Mouse (Mus musculus): Measurements from ENCODE around the gene Raet1e. TPM values are rescaled to one million over a fixed set of nuclear protein-coding genes. Genes with fewer than 3 reads are reported as not detected.
"Not testable (repeated sequence)": the region's sequence is repeated elsewhere in the genome, so short reads cannot be mapped to it uniquely, and the experiment has no call there.

The Raet1e gene
- polyA plus RNA-seq, 1 experiment from 2014 or later, result 8.3 TPM

GRCm38 (mm10) chr10:22301641-22302040, 143.3 kb downstream of the Raet1e start:
- H3K27me3 ChIP-seq (replicated peaks), result no peaks in the 10 kb centered on the region
- H3K9me3 ChIP-seq, result no peaks in the 10 kb centered on the region
- no peak overlapping the region for H3K4me3 ChIP-seq (replicated peaks)
- no peak for ATAC-seq (ENCODE audit: insufficient read depth, low FRiP score, low read depth)
- no peak overlapping the region for H3K4me2 ChIP-seq
- H3K9ac ChIP-seq, result no peak overlapping the region
- no peaks in the 10 kb centered on the region for H3K4me1 ChIP-seq
- 86% methylated on average over 1 of the region's 1 CpGs for WGBS
- H3K27ac ChIP-seq, result no peak overlapping the region
- H3K36me3 ChIP-seq, result no peaks in the 10 kb centered on the region

GRCm38 (mm10) chr10:22302344-22303057, 144.1 kb downstream of the Raet1e start:
- ATAC-seq (ENCODE audit: insufficient read depth, low FRiP score, low read depth), result no peak
- H3K9ac ChIP-seq, result no peak overlapping the region
- WGBS, result 65% methylated on average over 5 of the region's 5 CpGs
- no peaks in the 10 kb centered on the region for H3K36me3 ChIP-seq
- no peak overlapping the region for H3K27ac ChIP-seq
- H3K27me3 ChIP-seq (replicated peaks), result no peaks in the 10 kb centered on the region
- no peak overlapping the region for H3K4me2 ChIP-seq
- H3K4me3 ChIP-seq (replicated peaks), result no peak overlapping the region
- H3K9me3 ChIP-seq, result no peaks in the 10 kb centered on the region
- H3K4me1 ChIP-seq, result no peaks in the 10 kb centered on the region

GRCm38 (mm10) chr10:22303736-22304135, 145.4 kb downstream of the Raet1e start:
- Histone ChIP-seq H3K36me3 (no peaks in the 10 kb centered on the region), H3K9ac (no peak overlapping the region), H3K4me3 (replicated peaks) (no peak overlapping the region), H3K27ac (no peak overlapping the region), H3K27me3 (replicated peaks) (no peaks in the 10 kb centered on the region), H3K9me3 (no peaks in the 10 kb centered on the region), H3K4me1 (no peaks in the 10 kb centered on the region), H3K4me2 (no peak overlapping the region)
- no peak for ATAC-seq (ENCODE audit: insufficient read depth, low FRiP score, low read depth)
- 86% methylated on average over 6 of the region's 6 CpGs for WGBS

- WGBS, result 83% methylated on average over 4 of the region's 4 CpGs
- no peak overlapping the region for H3K27ac ChIP-seq
- H3K4me3 ChIP-seq (replicated peaks), result no peak overlapping the region
- no peaks in the 10 kb centered on the region for H3K36me3 ChIP-seq
- no peaks in the 10 kb centered on the region for H3K27me3 ChIP-seq (replicated peaks)
- no peak overlapping the region for H3K9ac ChIP-seq
- H3K9me3 ChIP-seq, result no peaks in the 10 kb centered on the region
- no peak for ATAC-seq (ENCODE audit: insufficient read depth, low FRiP score, low read depth)
- no peak overlapping the region for H3K4me2 ChIP-seq
- H3K4me1 ChIP-seq, result no peaks in the 10 kb centered on the region
Observed at GRCm38 (mm10) chr10:22305801-22306200, 147.4 kb downstream of the Raet1e start.

GRCm38 (mm10) chr10:22306452-22306851, 148.1 kb downstream of the Raet1e start:
- no peak overlapping the region for H3K9ac ChIP-seq
- H3K9me3 ChIP-seq, result no peaks in the 10 kb centered on the region
- WGBS, result 46% methylated on average over 4 of the region's 4 CpGs
- ATAC-seq (ENCODE audit: insufficient read depth, low FRiP score, low read depth), result no peak
- no peak overlapping the region for H3K4me3 ChIP-seq (replicated peaks)
- H3K27me3 ChIP-seq (replicated peaks), result no peaks in the 10 kb centered on the region
- H3K4me2 ChIP-seq, result no peak overlapping the region
- H3K4me1 ChIP-seq, result no peaks in the 10 kb centered on the region
- no peak overlapping the region for H3K27ac ChIP-seq
- no peaks in the 10 kb centered on the region for H3K36me3 ChIP-seq

- Histone ChIP-seq H3K27me3 (replicated peaks) (no peaks in the 10 kb centered on the region), H3K9ac (no peak overlapping the region), H3K4me1 (no peaks in the 10 kb centered on the region), H3K4me2 (no peak overlapping the region), H3K4me3 (replicated peaks) (no peak overlapping the region), H3K36me3 (no peaks in the 10 kb centered on the region), H3K9me3 (no peaks in the 10 kb centered on the region), H3K27ac (no peak overlapping the region)
- no peak for ATAC-seq (ENCODE audit: insufficient read depth, low FRiP score, low read depth)
- WGBS, result 61% methylated on average over 1 of the region's 1 CpGs
Observed at GRCm38 (mm10) chr10:22308221-22308620, 149.9 kb downstream of the Raet1e start.

- no peaks in the 10 kb centered on the region for H3K4me1 ChIP-seq
- no peak for ATAC-seq (ENCODE audit: insufficient read depth, low FRiP score, low read depth)
- 82% methylated on average over 2 of the region's 2 CpGs for WGBS
- H3K27ac ChIP-seq, result no peak overlapping the region
- H3K4me2 ChIP-seq, result no peak overlapping the region
- H3K9me3 ChIP-seq, result no peaks in the 10 kb centered on the region
- H3K9ac ChIP-seq, result no peak overlapping the region
- H3K36me3 ChIP-seq, result no peaks in the 10 kb centered on the region
- no peak overlapping the region for H3K4me3 ChIP-seq (replicated peaks)
- H3K27me3 ChIP-seq (replicated peaks), result no peaks in the 10 kb centered on the region
Observed at GRCm38 (mm10) chr10:22322858-22323257, 164.5 kb downstream of the Raet1e start.

- not testable (repeated sequence) for H3K9me3 ChIP-seq; H3K4me3 ChIP-seq (replicated peaks); ATAC-seq (ENCODE audit: insufficient read depth, low FRiP score, low read depth); H3K4me2 ChIP-seq; H3K9ac ChIP-seq; H3K27me3 ChIP-seq (replicated peaks); H3K36me3 ChIP-seq; H3K4me1 ChIP-seq; H3K27ac ChIP-seq
- WGBS, result 63% methylated on average over 4 of the region's 4 CpGs
Observed at GRCm38 (mm10) chr10:22345721-22346120, 187.4 kb downstream of the Raet1e start.

- H3K4me1 ChIP-seq; ATAC-seq (ENCODE audit: insufficient read depth, low FRiP score, low read depth); H3K9ac ChIP-seq; H3K9me3 ChIP-seq; H3K4me2 ChIP-seq; H3K36me3 ChIP-seq; H3K4me3 ChIP-seq (replicated peaks); H3K27me3 ChIP-seq (replicated peaks); H3K27ac ChIP-seq: not testable (repeated sequence)
- 72% methylated on average over 6 of the region's 6 CpGs for WGBS
Observed at GRCm38 (mm10) chr10:22353548-22354195, 195.3 kb downstream of the Raet1e start.

- not testable (repeated sequence) for H3K36me3 ChIP-seq; H3K9ac ChIP-seq; H3K27ac ChIP-seq; H3K4me3 ChIP-seq (replicated peaks); H3K27me3 ChIP-seq (replicated peaks); H3K9me3 ChIP-seq; H3K4me1 ChIP-seq; ATAC-seq (ENCODE audit: insufficient read depth, low FRiP score, low read depth); H3K4me2 ChIP-seq
- 69% methylated on average over 2 of the region's 2 CpGs for WGBS
Observed at GRCm38 (mm10) chr10:22354196-22354574, 195.8 kb downstream of the Raet1e start.

GRCm38 (mm10) chr10:22357373-22357772, 199.0 kb downstream of the Raet1e start:
- not testable (repeated sequence) for H3K4me3 ChIP-seq (replicated peaks); H3K9me3 ChIP-seq; H3K27ac ChIP-seq; H3K36me3 ChIP-seq; ATAC-seq (ENCODE audit: insufficient read depth, low FRiP score, low read depth); H3K4me1 ChIP-seq; H3K4me2 ChIP-seq; H3K9ac ChIP-seq; H3K27me3 ChIP-seq (replicated peaks)
- WGBS, result 76% methylated on average over 1 of the region's 1 CpGs

GRCm38 (mm10) chr10:22360252-22360651, 201.9 kb downstream of the Raet1e start, which contains the start of gene Raet1d:
Raet1d (plus strand) TSS chr10:22360552.
- WGBS, result 69% methylated on average over 3 of the region's 3 CpGs
- not testable (repeated sequence) for H3K36me3 ChIP-seq; H3K9me3 ChIP-seq; ATAC-seq (ENCODE audit: insufficient read depth, low FRiP score, low read depth); H3K4me1 ChIP-seq; H3K4me2 ChIP-seq; H3K27me3 ChIP-seq (replicated peaks); H3K4me3 ChIP-seq (replicated peaks); H3K27ac ChIP-seq; H3K9ac ChIP-seq

Measured in stomach, embryonic 15.5 days (tissue).